Mouse (Mus musculus): ENCODE results near the gene Slc9a1. TPM values are rescaled to one million over a fixed set of nuclear protein-coding genes. Genes with fewer than 3 reads are reported as not detected.

Gene Slc9a1
- polyA plus RNA-seq, 1 experiment: 48.4 TPM

DNA sequence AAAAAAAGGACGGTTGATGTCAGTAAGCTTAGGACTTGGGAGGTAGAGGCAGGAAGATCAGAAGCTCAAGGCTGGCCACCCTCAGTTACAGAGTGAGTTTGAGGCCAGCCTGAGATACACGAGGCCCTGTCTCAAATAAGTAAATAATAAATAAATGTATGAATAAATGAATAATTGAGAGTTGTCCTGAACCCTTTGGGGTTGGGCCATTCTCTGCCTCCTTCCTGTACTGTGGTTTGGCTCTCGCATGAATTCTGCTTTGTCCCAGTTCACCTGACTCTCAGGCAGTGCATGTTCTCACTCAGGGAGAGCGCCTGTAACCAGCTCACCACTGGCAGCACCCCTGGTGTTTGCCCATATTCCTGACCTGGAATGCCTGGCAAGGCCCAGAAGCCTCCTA lies 4.5 kb downstream of the Slc9a1 start:
- Histone ChIP-seq H3K36me3 (ENCODE audit: control insufficient read depth, insufficient read depth, low read length) (no peaks in the 10 kb centered on the region), H3K27ac (ENCODE audit: control insufficient read depth, insufficient read depth, low read depth, low read length) (no peak overlapping the region), H3K27me3 (ENCODE audit: control insufficient read depth, insufficient read depth, low read length) (no peaks in the 10 kb centered on the region), H3K4me1 (ENCODE audit: control insufficient read depth, insufficient read depth, low read length) (peaks cover 6% of the 10 kb centered on the region), H3K4me3 (ENCODE audit: control insufficient read depth, low read depth, low read length) (no peak overlapping the region)
- TF ChIP-seq CTCF (IDR thresholded peaks at IDR 0.05; ENCODE audit: control insufficient read depth, insufficient read depth, insufficient replicate concordance, low read depth, low read length) (no peak), POLR2A (IDR thresholded peaks at IDR 0.05; ENCODE audit: control insufficient read depth, low read depth, low read length) (no peak)

DNA sequence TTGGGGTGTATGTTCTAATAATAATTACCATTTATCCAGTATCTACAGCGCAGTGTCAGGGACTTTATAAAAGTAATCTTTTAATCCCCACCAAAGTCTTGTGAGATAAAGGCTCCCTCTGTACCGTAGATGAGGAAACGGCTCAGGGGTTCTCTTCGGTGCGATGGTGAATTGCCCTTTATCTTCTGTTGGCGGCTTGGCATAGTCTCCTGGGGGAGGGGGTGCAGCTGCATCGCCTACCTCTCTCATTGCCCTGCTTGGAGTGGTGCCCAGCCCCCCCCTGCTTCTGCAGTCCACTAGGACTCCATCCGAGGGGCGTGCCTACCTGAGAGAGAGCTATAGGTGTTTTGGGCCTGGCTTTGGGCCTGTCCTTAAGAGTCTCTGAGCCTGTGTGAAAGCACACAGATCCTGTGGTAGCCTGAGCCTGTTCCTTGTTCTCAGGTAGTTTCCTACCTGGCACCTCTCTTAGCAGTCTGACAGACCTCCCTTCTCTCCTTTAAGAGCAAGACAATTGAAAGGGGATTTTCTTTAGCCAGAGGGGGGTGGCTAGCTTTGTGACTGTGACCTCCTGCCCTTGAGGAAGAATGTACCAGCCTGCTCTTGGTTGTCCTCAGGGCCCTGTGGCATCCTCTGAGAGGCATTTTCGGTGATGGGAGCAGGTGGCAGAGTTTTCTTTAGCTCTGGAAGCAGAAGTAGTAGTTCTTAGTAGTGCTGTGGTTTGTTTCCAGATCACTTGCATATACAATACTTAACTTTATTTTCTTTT lies 6.5 kb downstream of the Slc9a1 start:
- Histone ChIP-seq H3K27me3 (ENCODE audit: control insufficient read depth, insufficient read depth, low read length) (no peaks in the 10 kb centered on the region), H3K27ac (ENCODE audit: control insufficient read depth, insufficient read depth, low read depth, low read length) (no peak overlapping the region), H3K4me3 (ENCODE audit: control insufficient read depth, low read depth, low read length) (no peak overlapping the region), H3K4me1 (ENCODE audit: control insufficient read depth, insufficient read depth, low read length) (no peaks in the 10 kb centered on the region; the same call in 1 of the 2 replicates), H3K36me3 (ENCODE audit: control insufficient read depth, insufficient read depth, low read length) (no peaks in the 10 kb centered on the region)
- TF ChIP-seq POLR2A (IDR thresholded peaks at IDR 0.05; ENCODE audit: control insufficient read depth, low read depth, low read length): no peak
- TF ChIP-seq CTCF (IDR thresholded peaks at IDR 0.05; ENCODE audit: control insufficient read depth, insufficient read depth, insufficient replicate concordance, low read depth, low read length): no peak

DNA sequence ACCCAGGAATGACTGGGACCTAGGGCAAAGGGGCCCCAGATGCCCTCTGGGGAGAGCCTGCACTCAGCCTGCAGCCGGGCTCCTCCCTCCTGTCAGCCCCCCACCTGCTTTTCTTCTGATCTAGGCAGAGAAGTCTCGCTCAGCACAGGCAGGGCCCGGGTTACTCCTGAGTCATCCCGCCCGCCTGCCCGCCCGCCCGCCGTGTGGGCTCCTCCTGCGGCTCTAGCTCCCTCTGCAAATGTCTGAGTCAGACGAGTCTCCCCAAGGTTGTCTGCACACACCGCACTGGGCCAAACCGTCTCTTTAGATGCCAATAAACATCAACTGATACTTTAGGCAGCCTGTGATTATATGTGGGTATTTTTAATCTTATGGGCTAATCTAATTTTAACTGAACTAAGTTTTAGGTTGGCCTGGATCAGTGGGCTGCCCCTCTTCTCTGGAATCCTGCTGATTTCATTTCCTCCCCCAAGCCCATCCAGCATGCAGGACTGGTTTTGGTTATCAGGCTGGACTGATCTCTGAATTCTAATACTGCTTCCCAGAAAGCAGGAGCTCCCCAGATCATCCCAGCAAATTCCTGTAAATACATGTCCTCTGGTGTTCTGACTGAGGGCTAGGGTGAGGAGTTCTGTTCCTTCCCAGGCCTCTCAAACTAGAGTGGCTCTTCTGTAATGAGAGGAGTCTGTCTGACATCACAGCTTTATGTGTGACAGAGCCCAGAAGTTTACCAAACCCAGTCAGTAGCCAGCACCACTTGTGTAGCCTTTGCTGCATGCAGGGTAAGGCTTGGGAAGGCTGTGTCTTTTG lies 8.9 kb downstream of the Slc9a1 start:
- TF ChIP-seq POLR2A (IDR thresholded peaks at IDR 0.05; ENCODE audit: control insufficient read depth, low read depth, low read length): no peak
- no peak overlapping the region for H3K4me3 ChIP-seq (ENCODE audit: control insufficient read depth, low read depth, low read length)
- peak overlapping the region; percentile 66 for H3K27ac ChIP-seq (ENCODE audit: control insufficient read depth, insufficient read depth, low read depth, low read length)
- no peaks in the 10 kb centered on the region for H3K27me3 ChIP-seq (ENCODE audit: control insufficient read depth, insufficient read depth, low read length)
- H3K4me1 ChIP-seq (ENCODE audit: control insufficient read depth, insufficient read depth, low read length): no peaks in the 10 kb centered on the region; the same call in 1 of the 2 replicates
- no peaks in the 10 kb centered on the region for H3K36me3 ChIP-seq (ENCODE audit: control insufficient read depth, insufficient read depth, low read length)

DNA sequence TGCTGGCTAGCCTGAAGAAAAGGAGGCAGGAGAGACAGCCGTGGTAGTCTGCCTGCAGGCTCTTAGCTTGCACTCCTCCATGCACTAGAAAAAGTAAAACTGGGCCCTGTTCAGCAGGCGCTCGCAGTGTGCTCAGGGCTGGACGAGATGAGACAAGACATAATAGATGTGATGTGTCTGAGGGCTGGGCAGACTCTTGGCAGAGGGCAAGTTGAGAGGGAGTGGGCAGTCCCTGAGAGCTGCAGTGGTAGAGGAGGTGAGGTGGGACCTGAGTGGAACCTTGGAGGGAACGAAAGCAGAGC lies 9.5 kb downstream of the Slc9a1 start:
- Histone ChIP-seq H3K36me3 (ENCODE audit: control insufficient read depth, insufficient read depth, low read length) (no peaks in the 10 kb centered on the region), H3K4me1 (ENCODE audit: control insufficient read depth, insufficient read depth, low read length) (no peaks in the 10 kb centered on the region; the same call in 1 of the 2 replicates), H3K27me3 (ENCODE audit: control insufficient read depth, insufficient read depth, low read length) (no peaks in the 10 kb centered on the region), H3K4me3 (ENCODE audit: control insufficient read depth, low read depth, low read length) (no peak overlapping the region), H3K27ac (ENCODE audit: control insufficient read depth, insufficient read depth, low read depth, low read length) (peak overlapping the region; percentile 66)
- TF ChIP-seq POLR2A (IDR thresholded peaks at IDR 0.05; ENCODE audit: control insufficient read depth, low read depth, low read length) (no peak), CTCF (IDR thresholded peaks at IDR 0.05; ENCODE audit: control insufficient read depth, insufficient read depth, insufficient replicate concordance, low read depth, low read length) (no peak)

DNA sequence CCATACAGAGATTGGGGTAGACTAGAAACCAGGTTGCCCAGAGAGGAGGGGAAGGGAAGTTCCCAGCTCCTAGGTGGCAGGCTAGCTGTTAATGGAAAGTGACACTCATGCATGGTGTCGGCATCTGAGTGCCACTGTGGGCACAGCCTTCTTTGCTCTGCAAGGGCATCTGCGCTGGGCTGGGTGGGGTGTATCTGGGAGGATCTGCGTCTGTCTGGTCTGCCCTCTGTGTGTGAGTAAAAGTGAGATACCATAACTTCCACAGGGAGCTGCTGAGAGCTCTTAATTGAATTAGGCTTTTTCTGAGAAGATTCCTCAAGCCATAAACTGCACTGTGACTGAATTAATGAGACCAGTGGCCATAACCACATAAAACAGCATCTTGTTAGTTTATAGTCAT lies 10.4 kb downstream of the Slc9a1 start:
- H3K4me1 ChIP-seq (ENCODE audit: control insufficient read depth, insufficient read depth, low read length): no peaks in the 10 kb centered on the region; the same call in 1 of the 2 replicates
- H3K27ac ChIP-seq (ENCODE audit: control insufficient read depth, insufficient read depth, low read depth, low read length): no peak overlapping the region
- no peak overlapping the region for H3K4me3 ChIP-seq (ENCODE audit: control insufficient read depth, low read depth, low read length)
- no peaks in the 10 kb centered on the region for H3K36me3 ChIP-seq (ENCODE audit: control insufficient read depth, insufficient read depth, low read length)
- H3K27me3 ChIP-seq (ENCODE audit: control insufficient read depth, insufficient read depth, low read length): no peaks in the 10 kb centered on the region
- no peak for TF ChIP-seq CTCF (IDR thresholded peaks at IDR 0.05; ENCODE audit: control insufficient read depth, insufficient read depth, insufficient replicate concordance, low read depth, low read length)
- TF ChIP-seq POLR2A (IDR thresholded peaks at IDR 0.05; ENCODE audit: control insufficient read depth, low read depth, low read length): no peak

DNA sequence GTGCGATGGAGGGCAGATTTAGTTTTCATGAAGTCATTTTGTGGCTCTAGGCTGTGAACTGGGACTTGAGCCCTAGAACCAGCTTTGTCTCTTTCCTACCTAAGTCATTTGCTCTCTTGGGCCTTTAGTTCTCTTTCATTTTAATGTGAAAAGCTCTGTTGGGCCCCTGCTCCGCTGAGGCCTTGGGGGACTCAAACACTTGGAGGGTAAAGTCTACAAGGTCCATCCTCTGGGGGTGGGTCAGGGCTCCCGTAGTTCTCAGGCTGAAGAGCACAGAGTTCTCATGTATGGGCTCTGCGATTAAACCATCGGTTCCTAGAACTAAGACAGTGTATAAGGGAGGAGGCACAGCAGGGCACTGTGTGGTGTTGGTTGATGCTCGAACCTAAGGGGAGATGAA lies 11.0 kb downstream of the Slc9a1 start:
- Histone ChIP-seq H3K4me3 (ENCODE audit: control insufficient read depth, low read depth, low read length) (no peak overlapping the region), H3K27ac (ENCODE audit: control insufficient read depth, insufficient read depth, low read depth, low read length) (no peak overlapping the region), H3K36me3 (ENCODE audit: control insufficient read depth, insufficient read depth, low read length) (no peaks in the 10 kb centered on the region), H3K27me3 (ENCODE audit: control insufficient read depth, insufficient read depth, low read length) (no peaks in the 10 kb centered on the region), H3K4me1 (ENCODE audit: control insufficient read depth, insufficient read depth, low read length) (no peaks in the 10 kb centered on the region; the same call in 1 of the 2 replicates)
- TF ChIP-seq POLR2A (IDR thresholded peaks at IDR 0.05; ENCODE audit: control insufficient read depth, low read depth, low read length) (no peak), CTCF (IDR thresholded peaks at IDR 0.05; ENCODE audit: control insufficient read depth, insufficient read depth, insufficient replicate concordance, low read depth, low read length) (no peak)

DNA sequence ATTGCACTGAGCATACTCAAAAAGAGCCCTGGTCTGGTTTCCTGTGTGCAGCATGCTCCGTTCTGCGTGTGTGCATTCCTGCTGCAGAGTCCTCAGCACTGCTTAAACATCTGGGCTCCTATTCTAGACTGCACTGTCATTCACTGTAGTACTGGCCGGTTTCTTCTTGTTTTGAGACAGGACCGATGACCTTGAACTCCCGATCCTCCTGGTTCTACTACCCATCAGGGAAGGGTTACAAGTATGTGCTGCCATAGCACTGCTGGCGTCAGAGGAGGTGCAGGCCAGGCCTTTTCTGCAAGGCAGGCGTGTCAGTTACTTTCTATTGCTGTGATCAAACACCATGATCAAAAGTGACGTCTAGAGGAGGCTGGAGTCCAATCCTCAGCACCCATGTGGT lies 11.6 kb downstream of the Slc9a1 start:
- H3K4me1 ChIP-seq (ENCODE audit: control insufficient read depth, insufficient read depth, low read length): no peaks in the 10 kb centered on the region; the same call in 1 of the 2 replicates
- no peaks in the 10 kb centered on the region for H3K27me3 ChIP-seq (ENCODE audit: control insufficient read depth, insufficient read depth, low read length)
- no peak overlapping the region for H3K27ac ChIP-seq (ENCODE audit: control insufficient read depth, insufficient read depth, low read depth, low read length)
- TF ChIP-seq CTCF (IDR thresholded peaks at IDR 0.05; ENCODE audit: control insufficient read depth, insufficient read depth, insufficient replicate concordance, low read depth, low read length): no peak
- no peak overlapping the region for H3K4me3 ChIP-seq (ENCODE audit: control insufficient read depth, low read depth, low read length)
- no peaks in the 10 kb centered on the region for H3K36me3 ChIP-seq (ENCODE audit: control insufficient read depth, insufficient read depth, low read length)

All from testis, adult 2 months (tissue).